Mouse (Mus musculus) lung, embryonic 14.5 days (tissue): ENCODE measurements around the gene Naaladl2. TPM values are rescaled to one million over a fixed set of nuclear protein-coding genes. Genes with fewer than 3 reads are reported as not detected.

Experiments
- ATAC-seq: fragments of 200-750 bp; cut with Nextera tagmentation; 2 replicates; pipeline ENCODE4 v1.8.0; 2017; ENCODE audit warnings: mild to moderate bottlenecking, moderate TSS enrichment, moderate library complexity; ENCODE audit not compliant: insufficient read depth
- DNase-seq: peaks from one replicate; pipeline ENCODE4 v3.0.0-alpha.2; 2015
- H3K27ac ChIP-seq: fragments of 300-500 bp; sonication (generic); 2 replicates; pipeline ENCODE4 v1.5.1; 2014; ENCODE audit warnings: low read depth, mild to moderate bottlenecking, moderate library complexity
- H3K27me3 ChIP-seq: fragments of 300-500 bp; sonication (generic); 2 replicates; pipeline ENCODE4 v1.6.1; 2014; ENCODE audit warnings: low read length, control low read depth; ENCODE audit not compliant: insufficient read depth
- H3K36me3 ChIP-seq: fragments of 300-500 bp; sonication (generic); 2 replicates; pipeline ENCODE4 v1.6.1; 2014; ENCODE audit warnings: control low read depth; ENCODE audit not compliant: insufficient read depth
- H3K4me1 ChIP-seq: fragments of 300-500 bp; sonication (generic); 2 replicates; pipeline ENCODE4 v1.6.1; 2014; ENCODE audit warnings: antibody characterized with exemption, control low read depth; ENCODE audit not compliant: insufficient read depth
- H3K4me2 ChIP-seq: fragments of 300-500 bp; sonication (generic); 2 replicates; pipeline ENCODE4 v1.6.1; 2014; ENCODE audit warnings: mild to moderate bottlenecking
- H3K4me3 ChIP-seq: fragments of 300-500 bp; sonication (generic); 2 replicates; pipeline ENCODE4 v1.5.1; 2014; ENCODE audit warnings: low read depth, low read length
- H3K9ac ChIP-seq: fragments of 300-500 bp; sonication (generic); 2 replicates; pipeline ENCODE4 v1.6.1; 2014
- H3K9me3 ChIP-seq: fragments of 300-500 bp; sonication (generic); 2 replicates; pipeline ENCODE4 v1.6.1; 2016; ENCODE audit warnings: low read depth, low read length, control low read depth
- CTCF ChIP-seq: IDR thresholded peaks from 2 replicates; pipeline ENCODE4 v1.5.1; 2016; ENCODE audit warnings: antibody characterized with exemption, low read depth
- WGBS: fragments of 180-500 bp; shearing (Covaris S2); extraction: QIAGEN DNeasy Blood & Tissue Kit; methylation state at CpG from one replicate; pipeline ENCODE4 v1.1.7; 2014; 5-methylcytosine and 5-hydroxymethylcytosine counted together
- polyA plus RNA-seq: library from polyadenylated mRNA; unstranded; fragments of >200 nt; fragmentation: Nextera tagmentation; extraction: Ambion mirVana; gene quantifications from 2 replicates; pipeline ENCODE4 v1.2.1, GENCODE M21; 2014

Naaladl2 gene
- polyA plus RNA-seq, 1 experiment from 2014 or later: 1.8 TPM

GRCm38 (mm10) chr3:24942170-24942569 lies 201.9 kb downstream of the Naaladl2 start:
- ATAC-seq (no peak), DNase-seq (no peak)
- Histone ChIP-seq H3K9me3 (no peaks in the 10 kb centered on the region), H3K4me3 (no peak overlapping the region), H3K4me2 (no peak overlapping the region), H3K9ac (no peak overlapping the region), H3K27ac (no peak overlapping the region), H3K36me3 (no peaks in the 10 kb centered on the region), H3K4me1 (no peaks in the 10 kb centered on the region), H3K27me3 (no peaks in the 10 kb centered on the region)
- WGBS: 79% methylated on average over 2 of the region's 2 CpGs
- no peak for TF ChIP-seq CTCF

GRCm38 (mm10) chr3:24938507-24939182 lies 205.4 kb downstream of the Naaladl2 start:
- WGBS: 86% methylated on average over 5 of the region's 5 CpGs
- H3K4me2 ChIP-seq: no peak overlapping the region
- no peaks in the 10 kb centered on the region for H3K4me1 ChIP-seq
- no peak overlapping the region for H3K9ac ChIP-seq
- no peak for DNase-seq
- H3K36me3 ChIP-seq: no peaks in the 10 kb centered on the region
- H3K9me3 ChIP-seq: no peaks in the 10 kb centered on the region
- H3K27me3 ChIP-seq: no peaks in the 10 kb centered on the region
- H3K27ac ChIP-seq: no peak overlapping the region
- no peak for ATAC-seq
- H3K4me3 ChIP-seq: no peak overlapping the region
- no peak for TF ChIP-seq CTCF

- no peak for DNase-seq
- H3K27me3 ChIP-seq: no peaks in the 10 kb centered on the region
- 17% methylated on average over 2 of the region's 2 CpGs for WGBS
- H3K9ac ChIP-seq: no peak overlapping the region
- H3K36me3 ChIP-seq: no peaks in the 10 kb centered on the region
- no peaks in the 10 kb centered on the region for H3K9me3 ChIP-seq
- ATAC-seq: no peak
- H3K4me3 ChIP-seq: no peak overlapping the region
- H3K27ac ChIP-seq: no peak overlapping the region
- no peaks in the 10 kb centered on the region for H3K4me1 ChIP-seq
- TF ChIP-seq CTCF: no peak
- no peak overlapping the region for H3K4me2 ChIP-seq
These were observed 222.2 kb downstream of the Naaladl2 start for GRCm38 (mm10) chr3:24921811-24922210.

DNA sequence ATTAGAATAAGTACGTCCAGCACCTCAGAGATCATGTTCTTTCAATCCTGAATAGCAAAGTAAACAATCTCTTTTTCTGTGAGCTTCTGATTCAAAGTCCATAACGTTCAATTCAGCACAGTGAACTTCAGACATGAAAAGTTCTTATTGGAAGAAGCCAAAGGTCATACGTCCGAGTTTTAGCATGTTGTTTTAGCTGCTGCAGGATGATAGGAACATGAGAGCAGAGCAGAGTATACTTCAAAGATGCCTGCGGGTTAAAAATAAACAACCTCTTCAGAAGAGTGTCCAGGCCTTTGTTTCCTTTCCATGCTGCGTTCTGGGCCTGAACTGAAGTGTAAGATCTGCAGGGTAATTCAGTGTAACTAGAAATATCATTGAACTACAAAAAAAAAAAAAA lies 222.7 kb downstream of the Naaladl2 start:
- Histone ChIP-seq H3K9ac (no peak overlapping the region), H3K4me1 (no peaks in the 10 kb centered on the region), H3K27ac (no peak overlapping the region), H3K4me3 (no peak overlapping the region), H3K27me3 (no peaks in the 10 kb centered on the region), H3K4me2 (no peak overlapping the region), H3K9me3 (no peaks in the 10 kb centered on the region), H3K36me3 (no peaks in the 10 kb centered on the region)
- DNase-seq: no peak
- no peak for TF ChIP-seq CTCF
- ATAC-seq: no peak
- 15% methylated on average over 6 of the region's 6 CpGs for WGBS

DNA sequence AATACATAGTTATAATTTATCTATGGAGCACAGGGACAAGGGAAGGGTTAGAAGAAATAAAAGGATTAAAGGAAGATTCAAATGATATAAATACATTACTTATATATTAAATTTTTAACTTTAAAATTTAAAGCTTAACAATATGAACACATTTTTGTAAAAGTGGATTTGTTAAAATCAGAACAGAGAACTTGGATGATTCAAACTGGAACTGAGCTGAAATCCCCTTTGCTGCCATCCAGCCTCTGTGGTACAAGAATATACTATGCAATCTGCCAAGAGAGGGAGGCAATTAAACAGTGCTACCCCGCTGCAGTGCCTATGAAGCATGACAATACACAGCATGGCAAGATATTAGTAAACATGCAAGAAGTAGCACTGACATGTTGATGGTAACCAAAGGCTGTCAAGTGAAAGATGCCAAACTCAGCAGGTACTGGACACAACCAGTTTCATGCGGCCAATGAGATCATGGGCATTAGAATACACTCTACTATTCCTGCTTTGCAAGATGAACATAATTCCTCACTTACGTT lies 238.6 kb downstream of the Naaladl2 start:
- ATAC-seq (no peak), DNase-seq (no peak)
- TF ChIP-seq CTCF: no peak
- no peak overlapping the region for H3K27ac ChIP-seq
- H3K27me3 ChIP-seq: no peaks in the 10 kb centered on the region
- no peaks in the 10 kb centered on the region for H3K36me3 ChIP-seq
- WGBS: 71% methylated on average over 3 of the region's 3 CpGs
- H3K4me3 ChIP-seq: no peak overlapping the region
- H3K4me2 ChIP-seq: no peak overlapping the region
- H3K9me3 ChIP-seq: no peaks in the 10 kb centered on the region
- H3K9ac ChIP-seq: no peak overlapping the region
- H3K4me1 ChIP-seq: no peaks in the 10 kb centered on the region

GRCm38 (mm10) chr3:24888801-24889200 lies 255.3 kb downstream of the Naaladl2 start:
- no peaks in the 10 kb centered on the region for H3K9me3 ChIP-seq
- WGBS: 80% methylated on average over 3 of the region's 3 CpGs
- H3K4me3 ChIP-seq: no peak overlapping the region
- no peaks in the 10 kb centered on the region for H3K36me3 ChIP-seq
- H3K4me2 ChIP-seq: no peak overlapping the region
- no peaks in the 10 kb centered on the region for H3K4me1 ChIP-seq
- no peak overlapping the region for H3K9ac ChIP-seq
- ATAC-seq (no peak), DNase-seq (no peak)
- no peaks in the 10 kb centered on the region for H3K27me3 ChIP-seq
- no peak for TF ChIP-seq CTCF
- H3K27ac ChIP-seq: no peak overlapping the region

GRCm38 (mm10) chr3:24872254-24872653 lies 271.8 kb downstream of the Naaladl2 start:
- Histone ChIP-seq H3K36me3 (no peaks in the 10 kb centered on the region), H3K4me1 (no peaks in the 10 kb centered on the region), H3K4me2 (no peak overlapping the region), H3K27ac (no peak overlapping the region), H3K4me3 (no peak overlapping the region), H3K27me3 (no peaks in the 10 kb centered on the region), H3K9me3 (no peaks in the 10 kb centered on the region), H3K9ac (no peak overlapping the region)
- DNase-seq (no peak), ATAC-seq (no peak)
- 78% methylated on average over 1 of the region's 1 CpGs for WGBS
- TF ChIP-seq CTCF: no peak
